19 mouse cellular contexts compared by ENCODE assay signal in genomic region chr4:145431910-145432765, GRCm38 (mm10).
DNase-seq lines count a peak whose midpoint lies in the region; ATAC-seq and TF ChIP-seq lines count a peak whose summit lies in the region.
"Had no signal": no experiment of that assay in that cellular context is flagged by ENCODE, and none has a peak within 500 bp of the region (broad histone marks: within the 10 kb centered on the region; RNA-seq: fewer than 3 reads in every experiment).

No protein-coding gene starts in this region.

- H3K4me2 ChIP-seq in myocyte (ENCODE audit: low read depth) = no peak overlapping the region
- H3K4me2 ChIP-seq in midbrain, embryonic 13.5 days (replicated peaks) = no peak overlapping the region
- H3K4me2 ChIP-seq: embryonic facial prominence, embryonic 12.5 days; heart, embryonic 12.5 days; limb, embryonic 13.5 days; lung, embryonic 14.5 days; neural tube, embryonic 13.5 days; stomach, embryonic 15.5 days had no signal

- DNase-seq in kidney, postnatal 25 days = peak; percentile 11 to 60
- no peak for DNase-seq in kidney, postnatal 36 days
- DNase-seq in 416B (ENCODE audit: low read depth) (peak; percentile 42), ES-E14 (ENCODE audit: low read depth, low spot score) (peak; percentile 97)
- no peak for DNase-seq in left cerebral cortex, adult 8-10 months (ENCODE audit: low spot score in 2 of 2)
- DNase-seq: cerebellum, postnatal 25 days; heart, postnatal 4 days; kidney, adult 9 months; lung, embryonic 14.5 days; thymus, postnatal 25 days had no signal

- TF ChIP-seq POLR2A in myocyte (IDR thresholded peaks at IDR 0.05; ENCODE audit: insufficient read length, low read depth) = no peak

- whole genome bisulfite sequencing in midbrain, embryonic 13.5 days = 71% methylated on average over 8 of the region's 8 CpGs

- H3K36me3 ChIP-seq in ES-E14 (ENCODE audit: control insufficient read depth, insufficient read depth, low read length, poor library complexity, severe bottlenecking) (peaks cover 3% of the 10 kb centered on the region; the same call in 1 of the 2 replicates), myocyte (ENCODE audit: control insufficient read depth, insufficient read depth) (no peaks in the 10 kb centered on the region)
- no peaks in the 10 kb centered on the region for H3K36me3 ChIP-seq in midbrain, embryonic 13.5 days
- H3K36me3 ChIP-seq: embryonic facial prominence, embryonic 12.5 days; heart, embryonic 12.5 days; limb, embryonic 13.5 days; neural tube, embryonic 13.5 days; stomach, embryonic 15.5 days had no signal

- no peak for ATAC-seq in midbrain, embryonic 13.5 days

- peak overlapping the region; percentile 49 for H3K9ac ChIP-seq in ES-E14 (ENCODE audit: insufficient read depth, low read depth, low read length, poor library complexity, severe bottlenecking)
- H3K9ac ChIP-seq in midbrain, embryonic 13.5 days (replicated peaks) = no peak overlapping the region
- H3K9ac ChIP-seq: embryonic facial prominence, embryonic 12.5 days; heart, embryonic 12.5 days; limb, embryonic 13.5 days; lung, embryonic 14.5 days; neural tube, embryonic 13.5 days; stomach, embryonic 15.5 days had no signal

- H3K4me1 ChIP-seq in ES-E14 (ENCODE audit: control insufficient read depth in 2 of 2, insufficient read depth in 2 of 2, low read length in 2 of 2, poor library complexity in 1 of 2) = 0 out of 4 replicates have a peak, but pooled peaks cover 0 to 1% of the 10 kb centered on the region in 2 experiments
- no peaks in the 10 kb centered on the region for H3K4me1 ChIP-seq in midbrain, embryonic 13.5 days (replicated peaks)
- H3K4me1 ChIP-seq: embryonic facial prominence, embryonic 12.5 days; heart, embryonic 12.5 days; limb, embryonic 13.5 days; megakaryocyte, embryonic 14.5 days; neural tube, embryonic 13.5 days; stomach, embryonic 15.5 days had no signal

- peaks cover 6% of the 10 kb centered on the region for H3K9me3 ChIP-seq in ES-E14 (ENCODE audit: control insufficient read depth, insufficient read depth, low read depth, low read length)
- H3K9me3 ChIP-seq in midbrain, embryonic 13.5 days = peaks cover 40% of the 10 kb centered on the region

- H3ac ChIP-seq in myocyte (ENCODE audit: control insufficient read depth, insufficient read length) = no peak overlapping the region

- no peaks in the 10 kb centered on the region for H3K27me3 ChIP-seq in myocyte (ENCODE audit: control insufficient read depth, insufficient read depth, insufficient read length)
- no peaks in the 10 kb centered on the region for H3K27me3 ChIP-seq in midbrain, embryonic 13.5 days
- H3K27me3 ChIP-seq: embryonic facial prominence, embryonic 12.5 days; heart, embryonic 12.5 days; limb, embryonic 13.5 days; megakaryocyte, embryonic 14.5 days; neural tube, embryonic 13.5 days; stomach, embryonic 15.5 days had no signal

- H3K79me2 ChIP-seq in myocyte (ENCODE audit: control insufficient read depth, insufficient read depth) = no peaks in the 10 kb centered on the region

- in situ Hi-C loops in ES-E14 (cut with MboI; ENCODE audit: low sequenced_read_pairs in 2 of 2, unreplicated experiment in 2 of 2) = loop anchor here in 1 of 2 experiments (25.0 kb wide), 2 partner anchors 1705 to 1980 kb away; partner anchors contain the start of gene Zfp991

- peak overlapping the region; percentile 64 for H3K27ac ChIP-seq in ES-E14 (ENCODE audit: insufficient read depth, low read depth, low read length, poor library complexity, severe bottlenecking)
- no peak overlapping the region for H3K27ac ChIP-seq in midbrain, embryonic 13.5 days
- H3K27ac ChIP-seq: embryonic facial prominence, embryonic 12.5 days; layer of hippocampus, adult 2 months; limb, embryonic 13.5 days; neural tube, embryonic 13.5 days; stomach, embryonic 15.5 days had no signal

- H3K4me3 ChIP-seq in ES-E14 (ENCODE audit: insufficient read depth in 1 of 2, low read depth in 1 of 2, low read length in 2 of 2, poor library complexity in 1 of 2, severe bottlenecking in 1 of 2) (peak overlapping the region; percentile 44 to 47), myocyte (peak overlapping the region; percentile 17)
- no peak overlapping the region for H3K4me3 ChIP-seq in midbrain, embryonic 13.5 days (replicated peaks)
- H3K4me3 ChIP-seq: embryonic facial prominence, embryonic 12.5 days; heart, embryonic 12.5 days; layer of hippocampus, adult 2 months; limb, embryonic 13.5 days; megakaryocyte, embryonic 14.5 days; neural tube, embryonic 13.5 days; stomach, embryonic 15.5 days had no signal

TF ChIP-seq in ES-E14, 5 proteins besides CTCF, POLR2A, EP300 and RAD21:
- TF ChIP-seq ZC3H11A (IDR thresholded peaks at IDR 0.05; ENCODE audit: borderline replicate concordance, low read depth, low read length) (no peak), HCFC1 (IDR thresholded peaks at IDR 0.05; ENCODE audit: borderline replicate concordance, insufficient read depth, low read length) (no peak), MAFK (IDR thresholded peaks at IDR 0.05; ENCODE audit: insufficient read depth, low read depth, low read length) (no peak), ZNF384 (IDR thresholded peaks at IDR 0.05; ENCODE audit: low read depth, low read length) (no peak), CHD2 (IDR thresholded peaks at IDR 0.05; ENCODE audit: low read depth, low read length) (no peak)

TF ChIP-seq in myocyte, 11 proteins besides CTCF, POLR2A, EP300 and RAD21:
- TF ChIP-seq CEBPB (IDR thresholded peaks at IDR 0.05; ENCODE audit: insufficient read depth, poor library complexity, severe bottlenecking) = no peak
- no peak for TF ChIP-seq REST (IDR thresholded peaks at IDR 0.05; ENCODE audit: insufficient read depth, insufficient read length)
- TF ChIP-seq POLR2AphosphoS2 (IDR thresholded peaks at IDR 0.05; ENCODE audit: insufficient read length, low read depth) = no peak
- peak; percentile 36 for TF ChIP-seq MAX (IDR thresholded peaks at IDR 0.05; ENCODE audit: low read depth)
- TF ChIP-seq SRF (IDR thresholded peaks at IDR 0.05; ENCODE audit: control insufficient read depth, insufficient read length, low read depth) = no peak

Comparison
In these comparisons a context has a peak if more than half of its experiments do, and no peak if none do; other contexts are left out.
1. DNase-seq: peak in kidney, postnatal 25 days (2 of 2), 416B (single experiment) and ES-E14 (single experiment); none in kidney, postnatal 36 days (0 of 2) and left cerebral cortex, adult 8-10 months (0 of 2).